Mouse (Mus musculus): ENCODE measurements around the gene Lsp1.

Gene Lsp1

DNA sequence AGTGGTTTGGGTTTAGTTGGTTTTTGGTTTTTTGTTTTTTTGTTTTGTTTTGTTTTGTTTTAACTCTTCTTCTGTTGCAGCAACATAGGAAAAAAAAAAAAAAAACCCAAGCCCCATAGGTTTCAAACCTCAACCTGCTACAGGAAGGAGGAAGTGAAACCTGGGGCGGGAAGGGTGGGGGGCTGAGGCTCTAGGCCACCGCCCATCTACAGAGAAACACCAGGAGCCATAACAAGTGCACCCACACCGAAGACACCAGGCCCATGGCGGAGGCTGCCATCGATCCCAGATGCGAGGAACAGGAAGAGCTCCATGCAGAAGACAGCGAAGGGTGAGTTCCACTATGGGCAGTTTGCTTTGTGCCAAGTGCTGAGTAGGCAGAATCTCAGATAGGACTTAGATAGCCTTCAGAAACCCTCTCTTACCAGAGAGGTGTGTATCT, at the start of gene Lsp1:
Lsp1 (plus strand) TSS at position 174 of the 442 bp plus-strand sequence.
- no peak for DNase-seq (ENCODE audit: extremely low spot score)

GRCm38 (mm10) chr7:142413285-142413684, 47.3 kb upstream of the Lsp1 start:
- DNase-seq (ENCODE audit: extremely low spot score), result no peak

- no peak for DNase-seq (ENCODE audit: extremely low spot score)
These were observed 45.3 kb upstream of the Lsp1 start for GRCm38 (mm10) chr7:142415314-142415713.

DNA sequence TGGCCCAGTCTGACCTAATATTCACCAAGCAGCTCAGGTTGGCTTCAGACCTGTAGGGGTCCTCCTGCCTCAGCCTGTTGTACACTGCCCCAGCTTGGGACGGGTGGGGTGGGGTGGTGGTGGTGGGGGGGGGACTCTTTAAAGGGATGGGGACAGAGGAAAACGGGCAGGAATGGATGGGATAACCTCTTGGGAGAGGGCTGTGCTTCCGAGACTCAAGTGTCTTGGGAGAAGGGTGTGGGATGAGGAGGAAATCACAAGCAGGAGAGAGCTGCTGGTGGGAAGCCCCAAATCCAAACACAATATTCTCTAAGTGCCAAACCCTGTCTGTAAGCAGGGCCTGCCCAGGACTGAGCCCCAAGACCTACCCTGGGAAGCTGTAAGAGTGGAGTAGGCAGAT, 44.4 kb upstream of the Lsp1 start:
- no peak for DNase-seq (ENCODE audit: extremely low spot score)

DNA sequence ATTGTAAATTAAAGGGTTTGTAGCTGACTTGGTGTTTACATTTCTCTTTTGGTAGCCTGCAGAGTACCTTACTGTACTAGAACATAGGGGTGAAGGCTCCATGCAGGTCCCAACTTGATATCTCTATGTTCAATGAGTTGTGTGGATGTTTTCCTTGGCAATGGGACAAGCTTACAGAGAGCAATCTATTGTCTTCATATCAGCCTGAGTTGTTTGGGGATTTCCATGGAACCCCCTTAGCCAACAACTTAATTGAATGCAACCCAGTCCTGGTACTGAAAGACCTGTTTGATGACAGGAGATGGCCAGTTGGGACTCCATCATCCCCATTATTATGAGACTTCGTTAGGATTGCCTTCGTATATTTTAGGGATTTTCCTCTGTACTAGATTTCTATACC, 42.6 kb upstream of the Lsp1 start:
- no peak for DNase-seq (ENCODE audit: extremely low spot score)

- DNase-seq (ENCODE audit: extremely low spot score), result no peak
These were observed 41.9 kb upstream of the Lsp1 start for GRCm38 (mm10) chr7:142418679-142419078.

- no peak for DNase-seq (ENCODE audit: extremely low spot score)
These were observed 40.7 kb upstream of the Lsp1 start for GRCm38 (mm10) chr7:142419887-142420286.

GRCm38 (mm10) chr7:142421826-142422225, 38.8 kb upstream of the Lsp1 start:
- DNase-seq (ENCODE audit: extremely low spot score), result no peak

GRCm38 (mm10) chr7:142425641-142426213, 34.9 kb upstream of the Lsp1 start:
- no peak for DNase-seq (ENCODE audit: extremely low spot score)

GRCm38 (mm10) chr7:142428213-142428612, 32.4 kb upstream of the Lsp1 start:
- peak; percentile 89 for DNase-seq (ENCODE audit: extremely low spot score)

DNA sequence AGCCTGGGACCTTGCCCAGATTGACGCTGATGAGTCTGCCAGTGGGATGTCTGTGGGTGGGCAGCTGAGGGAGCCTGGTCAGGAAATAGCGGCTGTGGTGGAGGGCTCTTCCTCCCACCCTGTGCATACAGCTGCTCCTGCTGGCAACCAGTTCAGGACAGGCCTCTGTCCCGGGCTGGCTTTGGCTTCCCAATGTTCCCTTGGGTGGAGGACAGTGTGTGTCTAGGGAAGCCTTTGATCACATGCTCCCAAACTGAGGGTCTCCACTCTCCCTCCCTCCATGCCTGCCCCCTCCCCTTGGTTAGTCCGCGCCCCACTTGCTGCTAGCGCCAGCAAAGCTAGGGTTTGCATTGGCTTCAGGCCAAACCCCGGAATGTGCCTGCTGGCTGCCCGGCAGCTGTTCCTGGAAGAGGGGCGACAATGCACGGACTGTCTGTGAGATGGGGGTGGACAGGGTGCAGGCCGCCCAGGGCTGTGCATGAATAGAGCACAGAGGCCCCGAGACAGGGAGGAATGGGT, 30.4 kb upstream of the Lsp1 start:
- DNase-seq (ENCODE audit: extremely low spot score), result no peak

- no peak for DNase-seq (ENCODE audit: extremely low spot score)
These were observed 29.5 kb upstream of the Lsp1 start for GRCm38 (mm10) chr7:142431106-142431505.

DNA sequence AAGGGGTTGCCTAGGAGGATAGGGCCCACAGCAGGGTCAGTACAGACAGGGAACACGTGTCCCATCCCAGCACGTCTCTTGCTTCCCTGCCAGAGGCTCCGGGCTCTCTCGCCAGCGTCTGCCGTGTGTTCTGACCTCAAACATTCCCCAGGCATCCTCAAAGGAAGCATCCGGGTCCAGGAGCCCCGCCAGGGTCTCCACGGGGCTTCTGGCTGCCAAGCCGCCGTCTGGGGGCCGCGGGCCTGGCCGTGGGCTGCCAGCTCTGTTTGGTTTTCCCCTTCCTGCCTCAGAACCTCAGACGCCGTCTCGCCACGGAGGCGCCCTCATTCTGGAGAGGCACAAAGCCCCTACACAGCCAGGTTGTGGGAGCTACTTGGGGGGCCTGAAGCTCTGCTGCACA, 27.0 kb upstream of the Lsp1 start:
- no peak for DNase-seq (ENCODE audit: extremely low spot score)

GRCm38 (mm10) chr7:142434137-142434865, 26.3 kb upstream of the Lsp1 start, which contains the start of gene Syt8:
Gene Syt8 (plus strand): TSS chr7:142434850.
- no peak for DNase-seq (ENCODE audit: extremely low spot score)

- DNase-seq (ENCODE audit: extremely low spot score), result peak; percentile 73
These were observed 25.1 kb upstream of the Lsp1 start for GRCm38 (mm10) chr7:142435524-142435923.

GRCm38 (mm10) chr7:142437324-142437723, 23.3 kb upstream of the Lsp1 start:
- DNase-seq (ENCODE audit: extremely low spot score), result no peak

GRCm38 (mm10) chr7:142439966-142440365, 20.6 kb upstream of the Lsp1 start:
- no peak for DNase-seq (ENCODE audit: extremely low spot score)

DNA sequence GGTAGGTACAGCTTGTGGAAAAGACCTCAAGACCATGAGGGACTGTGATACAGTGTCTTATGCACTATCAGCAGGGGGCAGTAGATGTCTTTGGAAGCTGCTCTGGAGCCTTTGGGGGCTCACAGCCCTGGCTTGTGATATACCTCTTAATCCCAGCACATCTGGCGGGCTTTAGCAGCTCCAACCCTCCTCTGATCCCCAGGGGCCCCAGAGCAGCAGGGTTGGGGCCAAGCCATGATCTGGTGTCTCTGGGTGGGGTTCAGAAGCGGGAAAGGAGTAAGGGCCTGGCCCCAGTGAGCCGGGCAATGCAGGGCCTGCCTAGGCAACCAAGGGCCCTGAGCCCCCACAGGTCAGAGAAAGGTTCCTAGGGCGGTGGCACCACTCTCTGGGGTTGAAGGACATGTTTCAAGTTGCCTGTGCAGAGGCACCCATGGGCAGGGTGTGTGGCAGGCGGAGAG, 19.9 kb upstream of the Lsp1 start:
- DNase-seq (ENCODE audit: extremely low spot score), result peak; percentile 63

DNA sequence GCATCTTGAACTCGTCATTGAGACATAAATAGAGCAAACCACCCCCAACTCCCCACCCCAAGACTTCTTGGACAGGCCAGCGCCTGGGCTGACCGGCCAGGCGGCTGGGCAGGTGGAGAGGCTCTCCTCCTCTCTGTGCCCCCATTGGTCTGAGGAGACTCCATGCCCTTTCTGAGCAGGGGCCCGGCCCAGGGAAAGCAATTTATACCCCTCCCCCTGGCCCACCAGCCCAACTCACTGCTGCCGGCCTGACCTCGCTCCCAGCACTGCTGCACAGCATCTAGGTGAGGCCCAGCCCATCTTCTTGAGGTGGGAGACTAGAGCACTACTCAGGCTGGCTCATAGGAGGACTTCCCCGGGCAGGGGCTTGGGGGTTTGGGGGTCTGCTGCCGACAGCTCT, 19.0 kb upstream of the Lsp1 start, which contains the start of gene Tnni2:
Tnni2 (plus strand) TSS at position 224 of the 400 bp plus-strand sequence.
- DNase-seq (ENCODE audit: extremely low spot score), result no peak

DNA sequence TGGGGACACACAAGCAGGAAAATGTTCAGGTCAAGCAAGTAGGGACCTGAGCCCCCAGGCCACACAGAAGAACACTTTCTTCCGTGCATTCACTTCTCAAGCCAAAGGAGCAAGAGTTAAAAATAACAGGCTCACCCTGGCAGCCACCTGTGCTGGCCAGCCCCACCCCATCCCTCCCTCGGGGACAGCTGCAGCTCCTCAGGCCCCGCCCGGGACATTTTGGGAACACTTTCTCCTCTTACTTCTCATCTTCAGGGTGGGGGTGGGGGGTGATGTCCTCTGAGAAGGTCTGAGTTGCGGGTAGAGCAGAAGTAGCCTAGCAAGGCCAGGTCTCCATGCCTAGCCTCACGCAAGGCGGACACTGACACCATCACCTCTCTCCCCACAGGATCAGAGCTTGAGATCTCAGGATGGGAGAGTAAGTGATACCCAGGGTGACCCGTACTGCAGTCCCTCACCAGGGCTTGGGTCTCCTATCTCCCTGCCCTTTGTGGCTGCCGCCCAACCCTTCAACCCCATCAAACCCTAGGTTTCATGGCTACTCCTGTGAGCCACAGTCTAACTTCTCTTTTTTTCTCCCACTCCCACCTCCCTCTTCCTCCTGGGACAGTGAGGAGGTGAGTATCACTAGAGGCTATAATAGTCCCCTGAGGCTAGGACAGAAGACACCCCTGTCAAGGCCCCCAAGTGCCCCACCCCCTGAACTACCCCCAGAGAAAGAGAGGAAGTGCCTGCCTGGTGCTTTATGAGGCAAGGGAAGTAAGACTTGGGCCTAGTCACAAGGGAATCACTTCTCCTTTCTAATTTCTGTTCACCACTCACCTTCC, 18.3 kb upstream of the Lsp1 start:
- no peak for DNase-seq (ENCODE audit: extremely low spot score)

- no peak for DNase-seq (ENCODE audit: extremely low spot score)
These were observed 17.6 kb upstream of the Lsp1 start for GRCm38 (mm10) chr7:142442908-142443420.

DNA sequence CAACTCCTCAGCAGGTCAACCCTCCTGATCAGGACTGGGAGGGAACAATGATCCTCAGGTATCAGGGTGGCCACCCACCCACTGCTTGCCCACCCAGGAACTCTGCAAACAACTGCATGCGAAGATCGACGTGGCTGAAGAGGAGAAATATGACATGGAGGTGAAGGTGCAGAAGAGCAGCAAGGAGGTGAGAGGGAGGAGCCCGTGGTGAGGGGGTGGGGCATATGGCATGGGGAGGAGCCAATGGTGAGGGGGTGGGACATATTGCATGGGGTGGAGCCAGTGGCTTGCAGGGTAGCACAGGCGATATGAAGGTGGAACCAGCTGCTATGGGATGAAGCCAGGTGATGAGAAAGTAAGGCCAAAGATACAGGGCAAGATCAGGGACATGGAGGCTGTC, 17.1 kb upstream of the Lsp1 start:
- DNase-seq (ENCODE audit: extremely low spot score), result no peak
